Mouse (Mus musculus): ENCODE data around the gene Wbp1l.

- TF ChIP-seq GATA1 (IDR thresholded peaks at IDR 0.05; ENCODE audit: borderline replicate concordance, low read length) (no peak), CTCF (IDR thresholded peaks at IDR 0.05; ENCODE audit: low read depth, low read length) (no peak)
Measured at GRCm38 (mm10) chr19:46591575-46591974, 7.3 kb upstream of the Wbp1l start.

Data from G1E (cell line).